Mouse (Mus musculus): ENCODE measurements around the gene Pmepa1.

The Pmepa1 gene

DNA sequence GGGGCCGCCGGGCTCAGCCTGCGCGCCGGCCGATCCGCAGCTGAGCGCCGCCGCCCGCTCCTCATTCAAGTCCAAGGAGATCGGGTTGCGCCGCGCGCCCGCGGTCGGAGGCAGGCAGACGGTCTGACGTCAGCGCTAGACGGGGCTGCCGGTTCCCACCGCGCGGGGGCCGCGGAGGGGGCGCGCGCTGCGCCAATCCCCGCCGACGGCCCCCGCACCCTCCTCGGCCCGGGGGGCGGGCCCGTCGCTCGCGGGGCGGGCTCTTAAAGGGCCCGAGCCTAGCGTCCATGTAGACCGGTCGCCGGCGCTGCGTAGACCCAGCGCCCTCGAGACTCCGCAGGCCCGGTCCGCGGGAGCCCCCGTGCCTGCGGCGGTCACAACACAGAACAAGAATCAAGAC lies at the start of gene Pmepa1:
TSS of gene Pmepa1 (minus strand) at position 125 of the 400 bp plus-strand sequence.
- DNase-seq, result peak; percentile 93

DNA sequence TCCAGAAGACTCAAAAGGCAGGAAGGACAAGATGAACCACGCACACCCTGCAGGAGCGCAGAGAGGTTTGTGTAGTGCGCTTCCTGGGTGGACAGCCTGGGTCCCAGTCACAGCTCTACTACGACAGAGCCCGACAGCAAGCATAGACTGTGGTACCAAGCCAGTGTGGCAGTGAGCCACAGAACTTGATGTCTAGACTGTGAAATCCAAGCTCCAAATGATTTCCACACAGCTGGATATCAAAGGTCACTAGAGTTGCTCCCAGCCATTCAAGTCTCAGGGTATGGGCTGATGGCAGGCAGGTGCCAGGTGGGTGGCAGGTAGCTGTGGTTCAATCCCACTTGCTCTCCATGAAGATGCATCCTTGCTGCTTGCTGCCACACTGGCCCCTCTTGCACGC lies 45.4 kb upstream of the Pmepa1 start:
- DNase-seq, result no peak

DNA sequence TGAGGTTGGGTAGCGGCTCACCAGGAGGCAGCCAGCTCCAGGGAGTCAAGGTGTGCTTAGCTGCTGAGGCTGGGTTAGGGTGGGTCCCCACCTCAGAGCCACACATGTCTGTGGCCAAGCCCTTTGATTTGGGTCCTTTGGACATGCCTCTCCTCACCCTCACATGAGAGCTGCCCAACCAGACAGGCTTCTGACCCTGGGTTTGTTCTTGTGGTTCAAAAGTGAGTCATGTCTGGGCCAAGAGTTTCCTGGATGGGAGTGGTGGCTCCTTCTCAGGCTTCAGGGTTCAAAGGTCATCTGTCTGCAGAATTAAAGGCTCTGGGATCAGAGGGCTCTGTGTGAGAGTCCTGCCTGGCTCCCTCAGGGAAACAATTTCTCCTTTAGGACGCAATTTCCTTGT lies 44.9 kb upstream of the Pmepa1 start:
- no peak for DNase-seq

DNA sequence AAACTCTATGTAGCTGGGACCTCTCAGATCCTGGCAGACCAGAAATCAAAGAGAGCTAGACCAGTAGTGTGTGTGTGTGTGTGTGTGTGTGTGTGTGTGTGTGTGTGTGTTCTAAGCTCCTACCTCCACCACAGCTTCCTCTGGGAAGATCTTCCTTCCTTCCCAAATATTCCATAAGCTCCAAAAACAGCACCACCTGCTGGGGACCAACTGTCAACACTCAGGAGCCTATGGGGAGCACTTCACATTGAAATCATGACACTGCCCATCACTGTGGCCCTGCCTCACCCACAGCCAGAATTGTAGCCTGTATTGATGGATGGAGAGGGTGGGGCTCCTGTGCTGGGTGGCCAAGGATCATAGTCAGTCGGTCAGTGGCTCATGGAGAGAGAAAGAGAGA lies 38.0 kb upstream of the Pmepa1 start:
- DNase-seq, result no peak

DNA sequence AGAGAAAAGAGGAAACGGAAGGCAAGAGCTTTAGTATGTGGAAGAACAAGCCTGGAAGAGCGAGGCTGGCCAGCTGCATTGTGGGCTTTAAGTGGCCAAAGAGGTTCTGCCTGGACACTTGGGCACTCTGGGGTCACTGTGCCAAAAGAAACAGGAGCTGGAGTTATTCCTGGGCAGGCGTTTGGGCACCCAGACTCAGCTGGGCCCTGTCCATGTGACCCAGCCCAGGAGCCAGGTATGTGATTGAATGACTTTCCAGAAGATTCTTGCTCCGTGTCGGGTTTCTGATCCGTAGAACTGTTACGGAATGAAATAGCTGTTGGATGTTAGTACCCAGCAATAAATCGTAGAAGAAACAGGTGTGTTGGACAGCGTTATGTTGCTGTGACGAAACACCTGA lies 32.2 kb upstream of the Pmepa1 start:
- no peak for DNase-seq

DNA sequence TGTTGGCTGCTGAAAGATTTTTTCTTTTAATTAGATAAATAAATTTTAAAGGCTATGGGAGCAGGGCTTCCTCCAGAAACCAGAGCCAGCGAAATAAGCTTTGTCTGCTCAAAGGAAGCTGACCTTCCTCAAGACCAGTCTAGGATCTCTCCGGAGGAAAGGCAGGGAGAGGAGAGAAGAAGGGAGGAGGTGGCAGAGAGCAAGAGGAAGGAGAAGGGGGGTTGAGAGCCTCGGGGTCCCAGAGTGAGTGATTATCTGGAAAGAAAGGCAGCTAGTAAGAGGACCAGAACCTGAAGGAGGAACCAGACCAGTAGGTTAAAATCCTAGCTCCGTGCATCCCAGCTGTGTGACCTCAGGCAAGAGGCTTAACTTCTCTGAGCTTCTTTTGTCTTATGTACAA lies 31.7 kb upstream of the Pmepa1 start:
- DNase-seq, result no peak

- DNase-seq, result peak; percentile 38
Measured at GRCm38 (mm10) chr2:173307561-173307960, 31.2 kb upstream of the Pmepa1 start.

DNA sequence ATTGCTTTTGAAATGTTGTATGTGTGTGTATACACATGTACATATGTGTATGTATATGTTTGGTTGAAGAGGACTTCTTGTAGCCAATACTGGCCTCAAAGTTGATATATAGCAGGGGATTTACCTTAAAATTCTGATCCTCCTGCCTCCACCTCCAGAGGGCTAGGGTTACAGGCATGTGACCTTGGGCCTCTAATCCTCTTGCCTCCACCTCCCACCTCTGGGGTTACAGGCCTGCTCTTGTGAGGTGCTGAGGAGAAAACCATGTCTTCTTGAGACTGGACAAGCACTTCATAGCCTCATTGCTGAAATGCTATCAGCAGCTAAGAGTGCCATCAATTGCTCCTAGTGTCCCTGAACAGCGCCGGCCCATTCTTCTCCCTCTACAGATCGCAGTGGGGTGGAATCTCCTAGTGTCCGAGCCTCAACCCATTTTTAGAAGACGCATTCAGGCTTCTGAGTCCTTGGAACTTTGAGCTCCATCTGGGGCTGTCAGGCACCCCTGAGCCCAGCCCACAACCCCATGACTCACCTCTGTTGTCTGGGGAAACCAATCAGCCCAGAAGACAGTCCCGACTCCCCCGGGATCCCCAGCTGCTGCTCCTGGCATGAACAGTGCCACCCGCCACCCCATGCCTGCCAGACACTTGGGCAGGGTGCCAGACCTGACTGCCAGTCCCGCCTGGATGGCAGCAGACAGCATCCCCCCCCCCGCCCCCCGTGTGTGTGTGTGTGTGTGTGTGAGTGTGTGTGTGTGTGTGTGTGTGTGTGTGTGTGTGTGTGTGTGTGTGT lies 30.6 kb upstream of the Pmepa1 start:
- DNase-seq, result peak; percentile 41

DNA sequence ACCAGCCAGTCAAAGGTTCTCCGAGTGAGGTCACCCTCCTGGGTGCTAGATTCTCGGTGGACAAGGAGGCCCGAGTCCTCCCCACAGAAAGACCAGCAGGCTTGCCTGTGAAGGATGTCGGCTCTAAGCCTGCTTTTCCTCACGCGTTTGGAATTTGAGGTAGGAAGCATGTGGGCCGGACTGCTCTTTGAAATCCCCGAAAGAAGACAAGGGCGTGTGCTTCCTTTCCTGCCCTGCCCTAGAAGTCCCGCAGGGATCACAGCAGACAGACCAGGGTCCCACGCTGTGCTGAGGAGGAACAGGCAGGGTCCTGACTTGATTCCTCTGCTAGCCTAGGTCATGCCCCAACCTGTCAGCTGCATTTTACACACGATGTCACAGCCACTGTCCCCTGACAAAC lies 28.7 kb upstream of the Pmepa1 start:
- no peak for DNase-seq

- no peak for DNase-seq
Measured at GRCm38 (mm10) chr2:173300663-173301630, 24.6 kb upstream of the Pmepa1 start.

DNA sequence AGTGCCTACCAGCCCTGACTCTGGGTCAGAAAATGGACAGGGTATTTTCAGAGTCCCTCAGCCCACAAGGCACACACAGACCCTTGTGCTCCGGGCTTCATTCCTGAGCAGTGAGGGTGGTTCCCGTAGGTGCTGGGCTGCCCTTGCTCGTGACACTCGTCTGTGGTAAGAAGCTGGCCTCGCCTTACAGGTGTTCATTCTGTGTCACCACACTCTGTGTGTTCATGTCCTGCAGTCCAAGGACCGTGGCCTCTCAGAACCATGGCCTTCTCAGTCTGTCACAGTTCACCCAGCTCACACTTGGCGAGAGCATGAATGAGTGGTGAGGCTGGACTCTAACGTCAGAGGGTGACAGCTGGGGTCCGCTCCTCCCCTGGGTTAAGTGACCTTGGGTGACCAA lies 20.1 kb upstream of the Pmepa1 start:
- DNase-seq, result no peak

DNA sequence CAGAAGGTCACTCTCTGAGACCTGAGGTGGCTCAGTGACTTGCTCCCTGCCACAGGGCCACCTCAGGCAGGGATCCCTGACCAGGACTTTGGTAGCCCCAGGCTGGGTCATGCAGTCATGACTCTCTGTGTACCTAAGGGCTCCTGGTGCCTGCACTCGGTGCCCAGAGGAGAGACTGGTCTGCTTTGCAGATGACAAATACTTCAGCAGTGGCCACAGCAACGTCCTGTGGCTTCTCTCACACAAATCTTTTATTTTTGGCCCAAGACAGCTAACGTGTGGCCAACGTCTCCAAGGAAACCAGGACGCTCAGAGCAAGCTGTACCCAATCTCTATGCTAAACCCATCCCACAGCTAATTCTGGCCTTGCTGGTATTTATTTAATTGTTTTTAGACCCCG lies 16.7 kb upstream of the Pmepa1 start:
- DNase-seq, result no peak

GRCm38 (mm10) chr2:173292551-173292950 lies 16.2 kb upstream of the Pmepa1 start:
- no peak for DNase-seq

DNA sequence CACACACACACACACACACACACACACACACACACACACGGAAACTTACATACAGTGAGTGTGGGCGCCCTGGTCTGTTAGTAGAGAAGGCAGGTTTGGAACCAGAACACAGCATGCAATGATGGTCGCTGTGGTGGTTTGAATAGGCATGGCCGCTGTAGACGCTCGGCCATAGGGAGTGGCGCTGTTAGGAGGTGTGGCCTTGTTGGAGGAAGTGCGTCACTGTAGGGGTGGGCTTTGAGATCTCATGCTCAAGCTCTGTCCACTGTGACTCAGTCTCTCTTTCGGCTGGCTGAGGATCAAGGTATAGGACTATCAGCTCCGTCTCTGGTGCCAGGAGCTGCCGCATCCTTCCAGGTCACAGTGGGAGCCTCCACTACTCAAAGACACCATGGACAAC lies 14.6 kb upstream of the Pmepa1 start:
- no peak for DNase-seq

- no peak for DNase-seq
Measured at GRCm38 (mm10) chr2:173289928-173290327, 13.6 kb upstream of the Pmepa1 start.

DNA sequence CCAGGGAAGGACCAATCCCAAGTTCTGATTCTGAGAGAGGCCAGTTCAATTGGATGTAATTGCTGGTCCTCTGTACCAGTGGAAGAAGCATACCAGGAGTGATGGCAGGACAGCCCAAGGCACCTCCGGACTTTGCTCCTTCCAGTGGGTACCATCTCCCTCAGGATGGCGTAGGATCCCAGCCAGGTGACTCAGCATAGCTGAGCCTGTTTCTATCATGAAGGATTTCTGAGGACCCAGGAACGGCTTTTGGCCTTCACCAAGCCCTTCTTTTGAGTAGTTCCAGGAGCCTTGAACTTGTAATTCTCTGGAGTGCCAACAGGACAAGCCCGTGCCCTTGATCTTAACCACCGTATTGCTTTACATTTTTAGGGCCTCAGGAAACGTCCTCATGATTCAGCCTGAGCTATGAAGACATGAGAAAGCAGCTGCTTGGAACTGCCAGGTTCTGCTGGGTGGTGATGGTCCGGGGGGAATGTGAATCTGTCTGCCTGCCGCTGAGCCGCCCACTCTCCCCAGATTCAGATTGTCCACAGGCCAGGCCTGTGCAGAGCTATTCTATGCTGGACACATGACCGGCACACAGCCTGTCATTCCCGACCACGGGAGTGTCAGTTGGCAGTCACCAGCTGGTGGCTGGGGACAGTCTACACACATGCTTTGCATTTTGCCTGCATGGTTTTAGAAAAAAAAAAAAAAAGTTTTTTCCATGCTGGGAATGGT lies 9.6 kb upstream of the Pmepa1 start:
- no peak for DNase-seq

DNA sequence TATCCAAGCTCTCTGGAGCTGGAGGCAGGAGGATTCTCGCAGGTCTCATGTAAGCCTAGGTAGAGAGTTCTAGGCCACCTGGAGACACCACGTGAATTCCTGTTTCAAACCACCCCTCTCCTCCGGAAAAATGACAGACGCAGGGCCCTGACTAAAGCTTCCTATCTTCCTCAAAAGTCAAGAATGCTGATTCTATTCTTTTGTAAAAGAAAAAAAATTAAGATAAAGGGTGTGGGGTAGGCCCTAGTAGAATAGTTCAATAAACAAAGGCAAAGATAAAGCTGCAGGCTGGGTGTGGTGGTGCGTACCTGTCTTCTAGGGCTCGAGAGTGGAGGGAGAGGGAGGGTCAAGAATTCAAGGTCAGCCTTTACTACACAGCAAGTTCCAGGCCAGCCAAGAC lies 8.4 kb upstream of the Pmepa1 start:
- DNase-seq, result no peak

DNA sequence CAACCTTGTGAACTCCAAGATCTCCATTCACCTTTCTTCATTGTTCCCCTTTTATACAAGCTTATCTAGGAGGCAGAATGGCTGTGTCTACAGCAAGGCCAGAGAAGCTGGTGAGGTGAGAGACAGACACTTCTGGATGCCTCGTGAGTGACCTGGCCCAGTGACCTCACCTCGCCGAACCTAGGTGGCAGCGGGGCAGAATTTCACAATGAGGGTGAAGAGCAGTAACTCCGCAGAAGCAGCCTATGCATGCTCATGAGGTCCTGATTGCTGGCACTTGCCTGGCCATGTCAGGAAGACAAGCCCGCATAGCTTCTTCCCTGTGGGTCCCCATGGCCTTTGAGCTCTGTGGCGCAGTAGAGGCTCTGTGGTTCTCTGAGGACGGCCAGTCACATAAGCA lies 5.9 kb upstream of the Pmepa1 start:
- no peak for DNase-seq

- DNase-seq, result no peak
Measured at GRCm38 (mm10) chr2:173281021-173281937, 4.9 kb upstream of the Pmepa1 start.

DNA sequence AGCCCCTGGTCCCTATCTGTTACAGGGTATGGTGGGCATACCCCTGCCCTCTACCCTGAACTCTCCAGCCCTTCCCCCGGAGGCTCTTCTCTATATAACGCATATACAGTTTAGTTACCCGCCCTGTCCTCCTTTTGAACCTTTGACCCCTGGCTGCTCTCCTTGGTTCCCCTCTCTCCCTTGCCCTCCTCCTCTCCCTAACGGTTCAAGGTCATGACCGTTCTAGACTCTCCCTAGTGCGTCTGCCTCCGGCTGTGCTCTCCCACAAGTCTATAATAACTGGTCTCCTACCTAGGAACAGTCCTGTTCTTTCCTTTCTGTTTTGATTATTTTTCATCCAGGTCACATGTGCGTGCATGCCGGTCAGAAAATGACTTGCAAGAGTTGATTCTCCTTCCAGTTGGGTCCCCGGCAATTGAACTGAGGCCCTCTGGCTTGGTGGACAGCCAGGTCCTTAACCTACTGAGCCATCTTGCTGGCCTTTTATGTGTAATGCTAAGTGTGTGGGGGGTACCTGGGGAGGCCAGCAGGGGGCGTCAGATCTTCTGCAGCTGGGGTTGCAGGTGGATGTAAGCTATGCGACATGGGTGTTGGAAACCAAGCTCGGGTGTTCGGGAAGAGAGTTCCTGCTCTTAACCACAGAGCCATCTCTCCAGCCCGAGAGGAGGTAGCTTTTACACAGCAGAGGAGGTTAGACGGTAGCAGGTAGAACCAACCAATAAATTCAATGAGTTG lies 2.7 kb upstream of the Pmepa1 start:
- DNase-seq, result peak; percentile 69

- peak; percentile 49 for DNase-seq
Measured at GRCm38 (mm10) chr2:173276859-173277258, 526 bp upstream of the Pmepa1 start.

All from thymus, postnatal 14 days (tissue).